Mouse (Mus musculus): ENCODE measurements around the gene Arhgef19.

GRCm38 (mm10) chr4:141202192-141202591, 37.1 kb upstream of the Arhgef19 start:
- TF ChIP-seq POLR2A (IDR thresholded peaks at IDR 0.05; ENCODE audit: low read depth, low read length) (no peak), CTCF (IDR thresholded peaks at IDR 0.05; ENCODE audit: borderline replicate concordance, insufficient read depth, low read length) (no peak)

All from embryonic fibroblast, embryonic 13.5 days (primary cell).